Mouse (Mus musculus) liver, embryonic 14.5 days (tissue): ENCODE measurements around the gene Hs3st3b1. TPM values are rescaled to one million over a fixed set of nuclear protein-coding genes. Genes with fewer than 3 reads are reported as not detected.

Source experiments
- ATAC-seq: fragments of 200-750 bp; cut with Nextera tagmentation; 2 replicates; pipeline ENCODE4 v1.8.0; 2017; ENCODE audit warnings: moderate number of reproducible peaks, mild to moderate bottlenecking, moderate library complexity; ENCODE audit not compliant: insufficient read depth
- DNase-seq, 3 experiments: peaks; one replicate each; pipeline ENCODE4 v3.0.0-alpha.2; 2012 to 2013; ENCODE audit warnings: low read depth in 3 of 3, low spot score in 3 of 3
- H3K27ac ChIP-seq: fragments of 300-500 bp; sonication (generic); 2 replicates; pipeline ENCODE4 v1.5.1; 2014; ENCODE audit warnings: moderate library complexity, mild to moderate bottlenecking, control low read depth, inconsistent platforms
- H3K27me3 ChIP-seq: fragments of 300-500 bp; sonication (generic); 2 replicates; pipeline ENCODE4 v1.6.1; 2014; ENCODE audit warnings: mild to moderate bottlenecking, low read length, moderate library complexity; ENCODE audit not compliant: control insufficient read depth, insufficient read depth
- H3K36me3 ChIP-seq: fragments of 300-500 bp; sonication (generic); replicated peaks from 2 replicates; pipeline ENCODE4 v1.6.1; 2014; ENCODE audit warnings: low read depth; ENCODE audit not compliant: control insufficient read depth, insufficient read depth
- H3K4me1 ChIP-seq, 2 experiments: fragments of 200-500 bp in 1 of 2; fragments of 300-500 bp in 1 of 2; sonication (generic) in 1 of 2; replicated peaks; 2 replicates each; pipeline ENCODE4 v1.6.1; 2012 to 2014; ENCODE audit warnings: antibody characterized with exemption in 1 of 2, inconsistent platforms in 1 of 2, low read length in 1 of 2; ENCODE audit not compliant: control insufficient read depth in 2 of 2, insufficient read depth in 2 of 2
- H3K4me2 ChIP-seq: fragments of 300-500 bp; sonication (generic); 2 replicates; pipeline ENCODE4 v1.6.1; 2014; ENCODE audit warnings: low read depth, mild to moderate bottlenecking, control low read depth, moderate library complexity
- H3K4me3 ChIP-seq, 2 experiments: fragments of 200-500 bp in 1 of 2; fragments of 300-500 bp in 1 of 2; sonication (generic) in 1 of 2; 2 replicates each; pipeline ENCODE4 v1.5.1; 2012 to 2014; ENCODE audit warnings: low read depth in 2 of 2, low read length in 2 of 2, mild to moderate bottlenecking in 2 of 2, control low read depth in 1 of 2, inconsistent platforms in 1 of 2, moderate library complexity in 1 of 2; ENCODE audit not compliant: insufficient read depth in 1 of 2
- H3K9ac ChIP-seq: fragments of 300-500 bp; sonication (generic); replicated peaks from 2 replicates; pipeline ENCODE4 v1.6.1; 2014; ENCODE audit warnings: mild to moderate bottlenecking, control low read depth, moderate library complexity
- H3K9me3 ChIP-seq: fragments of 300-500 bp; sonication (generic); 2 replicates; pipeline ENCODE4 v1.6.1; 2016; ENCODE audit warnings: low read length, mixed read lengths; ENCODE audit not compliant: control insufficient read depth
- CTCF ChIP-seq: IDR thresholded peaks from 2 replicates; pipeline ENCODE4 v1.5.1; 2016; ENCODE audit warnings: antibody characterized with exemption, low read depth, control low read depth
- EP300 ChIP-seq: IDR thresholded peaks from 2 replicates; pipeline ENCODE4 v1.6.1; 2016; ENCODE audit warnings: antibody characterized with exemption, low read depth
- WGBS: fragments of 180-500 bp; shearing (Covaris S2); extraction: QIAGEN DNeasy Blood & Tissue Kit; methylation state at CpG from one replicate; pipeline ENCODE4 v1.1.7; 2014; ENCODE audit not compliant: insufficient replicate concordance; 5-methylcytosine and 5-hydroxymethylcytosine counted together
- polyA plus RNA-seq, 2 experiments: library from polyadenylated mRNA; depleted of rRNA in 1 of 2; stranded (reverse) in 1 of 2; unstranded in 1 of 2; fragments of >200 nt; fragmentation: Nextera tagmentation in 1 of 2; extraction: Ambion mirVana in 1 of 2; gene quantifications; 2 replicates each; pipeline versions ENCODE4 v1.2.1 to v1.2.3; 2012 to 2014

Gene Hs3st3b1
- polyA plus RNA-seq, 2 experiments, result 8.0 to 10.4 TPM

GRCm38 (mm10) chr11:63924286-63924930 lies 2.3 kb upstream of the Hs3st3b1 start:
- no peak for TF ChIP-seq CTCF
- TF ChIP-seq EP300, result no peak
- WGBS, result 2% methylated on average over 26 of the region's 26 CpGs
- no peak for DNase-seq
- ATAC-seq, result no peak
- H3K27me3 ChIP-seq, result peaks cover 65% of the 10 kb centered on the region
- H3K36me3 ChIP-seq, result no peaks in the 10 kb centered on the region
- H3K4me1 ChIP-seq, result no peaks in the 10 kb centered on the region; a peak in 2 of 4 replicates
- H3K9me3 ChIP-seq, result no peaks in the 10 kb centered on the region
- no peak overlapping the region for H3K4me3 ChIP-seq
- H3K4me2 ChIP-seq, result peak overlapping the region; percentile 56; the same call in 1 of the 2 replicates
- H3K27ac ChIP-seq, result no peak overlapping the region
- H3K9ac ChIP-seq, result no peak overlapping the region

GRCm38 (mm10) chr11:63923386-63923785 lies 1.3 kb upstream of the Hs3st3b1 start:
- H3K36me3 ChIP-seq, result no peaks in the 10 kb centered on the region
- H3K27ac ChIP-seq, result no peak overlapping the region
- H3K27me3 ChIP-seq, result peaks cover 76% of the 10 kb centered on the region
- peak overlapping the region; percentile 21 to 27; a peak in 2 of 4 replicates for H3K4me3 ChIP-seq
- H3K4me2 ChIP-seq, result peak overlapping the region; percentile 56
- TF ChIP-seq CTCF, result no peak
- no peak for TF ChIP-seq EP300
- no peak for DNase-seq
- no peaks in the 10 kb centered on the region; a peak in 2 of 4 replicates for H3K4me1 ChIP-seq
- under 1% methylated on average over 29 of the region's 29 CpGs for WGBS
- no peaks in the 10 kb centered on the region for H3K9me3 ChIP-seq
- no peak overlapping the region for H3K9ac ChIP-seq
- ATAC-seq, result no peak

GRCm38 (mm10) chr11:63921044-63921951 lies 792 bp downstream of the Hs3st3b1 start:
- peak overlapping the region; percentile 43 for H3K9ac ChIP-seq
- no peaks in the 10 kb centered on the region for H3K36me3 ChIP-seq
- no peak for ATAC-seq
- no peaks in the 10 kb centered on the region; a peak in 2 of 4 replicates for H3K4me1 ChIP-seq
- no peak overlapping the region for H3K27ac ChIP-seq
- H3K9me3 ChIP-seq, result no peaks in the 10 kb centered on the region
- H3K27me3 ChIP-seq, result peaks cover 91% of the 10 kb centered on the region
- TF ChIP-seq CTCF (no peak), EP300 (no peak)
- H3K4me3 ChIP-seq, result peak overlapping the region; percentile 50 to 61
- peak overlapping the region; percentile 41 for H3K4me2 ChIP-seq
- no peak for DNase-seq
- WGBS, result under 1% methylated on average over 80 of the region's 80 CpGs

- TF ChIP-seq EP300, result no peak
- peak; percentile 68 for TF ChIP-seq CTCF
- peak overlapping the region; percentile 43; the same call in 1 of the 2 replicates for H3K9ac ChIP-seq
- ATAC-seq (no peak), DNase-seq (no peak)
- no peaks in the 10 kb centered on the region for H3K36me3 ChIP-seq
- H3K27me3 ChIP-seq, result peaks cover 91% of the 10 kb centered on the region
- no peaks in the 10 kb centered on the region for H3K9me3 ChIP-seq
- no peak overlapping the region for H3K27ac ChIP-seq
- WGBS, result under 1% methylated on average over 33 of the region's 33 CpGs
- H3K4me1 ChIP-seq, result no peaks in the 10 kb centered on the region; a peak in 2 of 4 replicates
- peak overlapping the region; percentile 44 for H3K4me2 ChIP-seq
- H3K4me3 ChIP-seq, result peak overlapping the region; percentile 50 to 61
Observed at GRCm38 (mm10) chr11:63920531-63920930, 1.6 kb downstream of the Hs3st3b1 start.
